Mouse (Mus musculus): ENCODE measurements around the gene Olfr706.
"Not testable (repeated sequence)": the region's sequence is repeated elsewhere in the genome, so short reads cannot be mapped to it uniquely, and the experiment has no call there.

Olfr706 gene

GRCm38 (mm10) chr7:106888062-106888461 lies at the start of gene Olfr706:
Gene Olfr706 (minus strand): TSS chr7:106888162.
- no peak for DNase-seq

- DNase-seq = no peak
These were observed 44.2 kb upstream of the Olfr706 start, which contains the start of gene Olfr709-ps1 for GRCm38 (mm10) chr7:106932119-106932518. Gene Olfr709-ps1 (minus strand): TSS chr7:106932219.

- not testable (repeated sequence) for DNase-seq
These were observed 33.0 kb upstream of the Olfr706 start for GRCm38 (mm10) chr7:106920961-106921360.

DNA sequence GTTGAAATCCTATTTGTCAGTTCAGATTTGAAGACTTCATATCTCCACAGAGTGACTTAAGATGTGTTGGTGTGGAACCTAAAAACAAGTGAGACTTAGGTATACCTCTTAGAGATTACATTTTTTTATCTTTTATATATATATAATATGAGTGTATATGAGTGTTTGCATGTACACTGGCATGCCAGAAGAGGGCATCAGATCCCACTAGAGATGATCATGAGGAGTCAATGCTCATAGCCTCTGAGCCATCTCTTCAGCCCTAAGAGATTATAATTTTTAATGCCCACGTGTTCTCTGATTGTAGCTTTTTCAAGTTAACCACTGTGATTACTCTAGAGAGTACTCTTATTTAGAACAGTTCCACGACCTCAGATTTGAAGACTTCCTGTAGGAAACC lies 19.7 kb upstream of the Olfr706 start, which contains the start of gene Olfr1532-ps1:
TSS of gene Olfr1532-ps1 (plus strand) at position 326 of the 400 bp plus-strand sequence.
- no peak for DNase-seq

- not testable (repeated sequence) for DNase-seq
These were observed 13.2 kb upstream of the Olfr706 start, which contains the start of gene Olfr707 for GRCm38 (mm10) chr7:106901141-106901540. Gene Olfr707 (minus strand): TSS chr7:106901241.

DNA sequence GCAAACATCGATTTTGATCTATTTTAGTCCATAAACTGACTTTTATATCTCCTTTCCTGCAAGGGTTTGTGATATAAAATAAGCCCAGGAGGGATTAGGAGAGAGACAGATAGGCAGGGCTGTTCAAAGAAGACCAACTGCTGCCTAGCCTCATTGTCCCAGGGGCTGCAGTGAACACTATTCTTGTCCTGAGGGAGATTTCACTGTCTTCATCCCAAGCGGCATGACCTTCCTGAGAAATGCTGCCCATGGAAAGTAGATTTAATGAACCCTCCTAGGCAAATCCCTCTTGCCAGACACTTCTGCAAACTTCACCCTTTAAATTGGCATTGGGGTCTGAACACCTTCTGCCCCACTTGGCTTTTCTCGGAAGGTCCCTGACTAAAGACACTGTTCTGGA lies 11.2 kb downstream of the Olfr706 start, which contains the start of gene Olfr705:
TSS of gene Olfr705 (minus strand) at position 101 of the 400 bp plus-strand sequence.
- no peak for DNase-seq

DNA sequence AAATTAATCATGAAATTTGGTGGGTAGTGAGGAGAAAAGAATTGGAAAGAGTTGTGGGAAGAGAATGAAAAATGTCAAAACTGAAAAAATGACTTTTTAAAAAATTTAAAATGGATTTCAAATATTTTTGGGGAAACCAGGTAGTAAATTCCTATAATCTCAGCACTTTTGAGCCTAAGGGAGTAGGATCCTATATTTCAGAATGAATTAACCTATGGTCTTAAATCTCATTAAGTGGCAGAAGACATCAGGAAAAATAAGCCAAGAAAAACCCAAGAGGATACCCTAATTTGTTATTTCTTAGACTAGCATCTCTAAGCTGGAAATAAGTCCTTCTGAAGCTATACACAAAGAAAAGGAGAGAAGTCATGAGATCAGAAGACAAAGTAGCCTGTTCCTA lies 25.1 kb downstream of the Olfr706 start, which contains the start of gene Olfr704:
TSS of gene Olfr704 (plus strand) at position 301 of the 400 bp plus-strand sequence.
- DNase-seq = no peak

GRCm38 (mm10) chr7:106843060-106843459 lies 44.9 kb downstream of the Olfr706 start, which contains the start of gene Olfr703:
Gene Olfr703 (plus strand): TSS chr7:106843360.
- no peak for DNase-seq

GRCm38 (mm10) chr7:106833793-106834192 lies 54.2 kb downstream of the Olfr706 start, which contains the start of gene Olfr702:
Gene Olfr702 (minus strand): TSS chr7:106833893.
- DNase-seq = no peak

All from liver (tissue).